Mouse (Mus musculus) liver, adult 2 months (tissue): ENCODE measurements at regions not wholly inside any gene's neighbourhood (a gene's known extent, or its start where the extent isn't known, plus 50 kb on each side); places are given as distances from the start of the nearest gene placed in this dataset.

Experiments
- CTCF ChIP-seq: fragments of 200-500 bp; IDR thresholded peaks from 2 replicates; pipeline ENCODE4 v1.5.1; 2011; ENCODE audit warnings: low read depth, low read length, control low read depth
- POLR2A ChIP-seq: fragments of 200-500 bp; IDR thresholded peaks from 2 replicates; pipeline ENCODE4 v1.6.1; 2011; ENCODE audit warnings: low read length, control low read depth; ENCODE audit not compliant: insufficient read depth; ENCODE audit errors: extremely low read depth

DNA sequence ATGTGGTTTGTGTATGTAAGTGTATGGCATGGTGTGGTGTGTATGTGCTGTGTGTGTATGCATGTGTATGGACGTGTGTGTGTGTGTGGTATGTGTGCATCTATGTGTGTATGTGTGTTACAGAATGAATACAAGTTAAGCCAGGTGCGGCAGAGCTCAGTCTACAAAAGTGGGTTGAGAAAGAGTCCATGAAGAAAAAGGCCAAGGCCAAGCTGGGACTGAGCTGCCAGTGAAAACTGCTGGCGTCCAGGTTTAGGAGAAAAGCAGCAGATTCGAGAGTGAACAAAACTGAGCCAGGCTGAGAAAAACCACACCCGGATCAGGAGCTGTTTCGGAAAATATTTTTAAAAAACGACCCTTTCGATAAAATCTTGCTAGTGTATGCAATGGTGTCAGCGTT is 58.6 kb upstream of the Gm10260 start:
- TF ChIP-seq POLR2A = no peak
- no peak for TF ChIP-seq CTCF
